Mouse (Mus musculus) thymus, adult 2 months (tissue): ENCODE measurements around the gene Hoxb7.

Experiments used
- CTCF ChIP-seq: fragments of 200-500 bp; IDR thresholded peaks from 2 replicates; pipeline ENCODE4 v1.5.1; 2012; ENCODE audit warnings: mild to moderate bottlenecking, control low read depth, low read length, moderate library complexity, borderline replicate concordance; ENCODE audit not compliant: control insufficient read depth, poor library complexity, insufficient read depth; ENCODE audit errors: extremely low read depth
- POLR2A ChIP-seq: fragments of 200-500 bp; IDR thresholded peaks from 2 replicates; pipeline ENCODE4 v1.6.1; 2012; ENCODE audit warnings: mild to moderate bottlenecking, low read length, control low read depth, moderate library complexity; ENCODE audit not compliant: control insufficient read depth, poor library complexity, insufficient read depth; ENCODE audit errors: extremely low read depth

- TF ChIP-seq POLR2A: no peak
- TF ChIP-seq CTCF: no peak
Observed at GRCm38 (mm10) chr11:96279421-96280233, 6.8 kb upstream of the Hoxb7 start.
